Comparison of ENCODE assay signal across 10 mouse cellular contexts in genomic region chr16:35215498-35215897, GRCm38 (mm10).
DNase-seq lines count a peak whose midpoint lies in the region; ATAC-seq and TF ChIP-seq lines count a peak whose summit lies in the region.
"Had no signal": no experiment of that assay in that cellular context is flagged by ENCODE, and none has a peak within 500 bp of the region (broad histone marks: within the 10 kb centered on the region; RNA-seq: fewer than 3 reads in every experiment).

No protein-coding gene starts in this region.

- H3K4me2 ChIP-seq in hindbrain, embryonic 12.5 days (replicated peaks): no peak overlapping the region
- H3K4me2 ChIP-seq in neural tube, embryonic 15.5 days: no peak overlapping the region
- H3K4me2 ChIP-seq in stomach, embryonic 16.5 days (ENCODE audit: low read depth, low read length): peak overlapping the region; percentile 33; the same call in 1 of the 2 replicates

- H3K4me3 ChIP-seq in hindbrain, embryonic 10.5 days: no peak overlapping the region
- no peak overlapping the region for H3K4me3 ChIP-seq in hindbrain, embryonic 12.5 days
- no peak overlapping the region for H3K4me3 ChIP-seq in neural tube, embryonic 15.5 days (replicated peaks)
- H3K4me3 ChIP-seq in stomach, embryonic 16.5 days (replicated peaks; ENCODE audit: low read length): no peak overlapping the region
- no peak overlapping the region for H3K4me3 ChIP-seq in thymus, adult 2 months (ENCODE audit: control insufficient read depth, insufficient read depth, low read length)
- H3K4me3 ChIP-seq: megakaryocyte, embryonic 14.5 days had no signal

- no peaks in the 10 kb centered on the region; the same call in 1 of the 2 replicates for H3K27me3 ChIP-seq in hindbrain, embryonic 10.5 days (ENCODE audit: insufficient read depth, poor library complexity, severe bottlenecking)
- no peaks in the 10 kb centered on the region for H3K27me3 ChIP-seq in hindbrain, embryonic 12.5 days
- H3K27me3 ChIP-seq in neural tube, embryonic 15.5 days (replicated peaks): no peaks in the 10 kb centered on the region
- H3K27me3 ChIP-seq in stomach, embryonic 16.5 days (ENCODE audit: control insufficient read depth, insufficient read depth, low read length): no peaks in the 10 kb centered on the region
- no peaks in the 10 kb centered on the region for H3K27me3 ChIP-seq in thymus, adult 2 months (ENCODE audit: control insufficient read depth, insufficient read depth, low read length)

- no peak for TF ChIP-seq CTCF in thymus, adult 2 months (IDR thresholded peaks at IDR 0.05; ENCODE audit: borderline replicate concordance, control insufficient read depth, extremely low read depth, insufficient read depth, low read length, poor library complexity)

- intact Hi-C loops in heart, postnatal 14 days (cut with DNase I): no loop called here

- H3K9me3 ChIP-seq in hindbrain, embryonic 10.5 days: no peaks in the 10 kb centered on the region
- H3K9me3 ChIP-seq in hindbrain, embryonic 12.5 days (replicated peaks): no peaks in the 10 kb centered on the region
- H3K9me3 ChIP-seq in neural tube, embryonic 15.5 days (replicated peaks): no peaks in the 10 kb centered on the region
- H3K9me3 ChIP-seq in stomach, embryonic 16.5 days (replicated peaks; ENCODE audit: control insufficient read depth, low read length): no peaks in the 10 kb centered on the region
- H3K9me3 ChIP-seq: megakaryocyte, embryonic 14.5 days had no signal

- ATAC-seq in hindbrain, embryonic 12.5 days (ENCODE audit: low FRiP score): no peak
- no peak for ATAC-seq in neural tube, embryonic 15.5 days (ENCODE audit: low FRiP score)
- ATAC-seq in stomach, embryonic 16.5 days (ENCODE audit: insufficient read depth, low FRiP score): peak; percentile 83; the same call in 1 of the 2 replicates

- H3K27ac ChIP-seq in hindbrain, embryonic 10.5 days: peak overlapping the region; percentile 43; the same call in 1 of the 2 replicates
- H3K27ac ChIP-seq in hindbrain, embryonic 12.5 days: no peak overlapping the region
- 0 out of 2 replicates have a peak overlapping the region, but pooled peaks have one; percentile 19 for H3K27ac ChIP-seq in neural tube, embryonic 15.5 days (replicated peaks)
- peak overlapping the region; percentile 91 for H3K27ac ChIP-seq in stomach, embryonic 16.5 days (ENCODE audit: low read length)
- H3K27ac ChIP-seq in thymus, adult 2 months (ENCODE audit: control insufficient read depth, insufficient read depth, low read length): no peak overlapping the region

- 59% methylated on average over 5 of the region's 5 CpGs for WGBS in hindbrain, embryonic 10.5 days
- 60% methylated on average over 5 of the region's 5 CpGs for WGBS in hindbrain, embryonic 12.5 days
- 63% methylated on average over 5 of the region's 5 CpGs for WGBS in neural tube, embryonic 15.5 days
- 18% methylated on average over 5 of the region's 5 CpGs for WGBS in stomach, embryonic 16.5 days
- WGBS in thymus, adult 2 months: 79% methylated on average over 5 of the region's 5 CpGs

- peaks cover 39% of the 10 kb centered on the region for H3K4me1 ChIP-seq in hindbrain, embryonic 10.5 days (replicated peaks)
- peaks cover 8% of the 10 kb centered on the region; the same call in 1 of the 2 replicates for H3K4me1 ChIP-seq in hindbrain, embryonic 12.5 days
- peaks cover 12% of the 10 kb centered on the region; the same call in 1 of the 2 replicates for H3K4me1 ChIP-seq in neural tube, embryonic 15.5 days
- peaks cover 37% of the 10 kb centered on the region for H3K4me1 ChIP-seq in stomach, embryonic 16.5 days (ENCODE audit: control insufficient read depth, insufficient read depth, low read length)
- H3K4me1 ChIP-seq in thymus, adult 2 months (replicated peaks; ENCODE audit: control insufficient read depth, insufficient read depth, low read length): no peaks in the 10 kb centered on the region

- DNase-seq in hindbrain, embryonic 10.5 days (ENCODE audit: low spot score): no peak
- DNase-seq in neural tube, embryonic 10.5 days (ENCODE audit: extremely low spot score, low spot score): no peak
- peak; percentile 50 to 64 for DNase-seq in heart, postnatal 14 days
- no peak for DNase-seq in thymus, adult 2 months
- no peak for DNase-seq in spleen, adult 18-20 months
- DNase-seq: cerebellum, postnatal 36 days had no signal

- H3K36me3 ChIP-seq in hindbrain, embryonic 10.5 days: no peaks in the 10 kb centered on the region
- no peaks in the 10 kb centered on the region for H3K36me3 ChIP-seq in hindbrain, embryonic 12.5 days
- H3K36me3 ChIP-seq in neural tube, embryonic 15.5 days: no peaks in the 10 kb centered on the region
- H3K36me3 ChIP-seq in stomach, embryonic 16.5 days (ENCODE audit: control insufficient read depth, insufficient read depth, low read length): no peaks in the 10 kb centered on the region
- H3K36me3 ChIP-seq in thymus, adult 2 months (ENCODE audit: control insufficient read depth, insufficient read depth, low read length): no peaks in the 10 kb centered on the region

- no peak for TF ChIP-seq POLR2A in thymus, adult 2 months (IDR thresholded peaks at IDR 0.05; ENCODE audit: control insufficient read depth, extremely low read depth, insufficient read depth, low read length, poor library complexity)

- no peak overlapping the region for H3K9ac ChIP-seq in hindbrain, embryonic 12.5 days
- no peak overlapping the region for H3K9ac ChIP-seq in neural tube, embryonic 15.5 days (replicated peaks)
- H3K9ac ChIP-seq in stomach, embryonic 16.5 days (ENCODE audit: low read length): peak overlapping the region; percentile 36; the same call in 1 of the 2 replicates

Comparison
In these comparisons a context has a peak if more than half of its experiments do, and no peak if none do; other contexts are left out.
1. H3K27ac ChIP-seq: peak in hindbrain, embryonic 10.5 days (single experiment), neural tube, embryonic 15.5 days (single experiment) and stomach, embryonic 16.5 days (single experiment); none in hindbrain, embryonic 12.5 days (single experiment) and thymus, adult 2 months (single experiment).
2. DNase-seq: peak in heart, postnatal 14 days (2 of 2); none in hindbrain, embryonic 10.5 days (single experiment), neural tube, embryonic 10.5 days (single experiment), thymus, adult 2 months (single experiment) and spleen, adult 18-20 months (0 of 2).